Mouse (Mus musculus) adrenal gland, adult 2 months (tissue): ENCODE data around the gene 1700008O03Rik. TPM values are rescaled to one million over a fixed set of nuclear protein-coding genes. Genes with fewer than 3 reads are reported as not detected.

Source experiments
- polyA plus RNA-seq: library from polyadenylated mRNA; depleted of rRNA; stranded (reverse); fragments of >200 nt; gene quantifications from 2 replicates; pipeline ENCODE4 v1.2.3, GENCODE M21; 2012; rRNA removed
- total RNA-seq, 2 experiments: library from RNA; stranded (reverse); gene quantifications; 2 replicates each; pipeline ENCODE4 v1.2.3; 2021

The 1700008O03Rik gene
- total and polyA plus RNA-seq, 3 experiments = 0.66 to 2.3 (median 1.2) TPM

Other genes with a start within 250 kb of the 1700008O03Rik start
- not detected for gene Klk1b16, start 249.1 kb downstream of the 1700008O03Rik start, total RNA-seq
- not detected in 2 replicates for gene Klk1b16, start 249.1 kb downstream of the 1700008O03Rik start, polyA plus RNA-seq
- not detected for gene Klk1b24, start 197.6 kb downstream of the 1700008O03Rik start, total RNA-seq
- not detected in 2 replicates for gene Klk1b24, start 197.6 kb downstream of the 1700008O03Rik start, polyA plus RNA-seq
- gene Klk1b3, start 187.6 kb downstream of the 1700008O03Rik start, total RNA-seq = not detected
- not detected in 2 replicates for gene Klk1b3, start 187.6 kb downstream of the 1700008O03Rik start, polyA plus RNA-seq
- not detected for gene Klk1b4, start 178.4 kb downstream of the 1700008O03Rik start, total RNA-seq
- gene Klk1b4, start 178.4 kb downstream of the 1700008O03Rik start, polyA plus RNA-seq = not detected in 2 replicates
- gene Klk1b5, start 169.9 kb downstream of the 1700008O03Rik start, total RNA-seq = not detected
- not detected in 2 replicates for gene Klk1b5, start 169.9 kb downstream of the 1700008O03Rik start, polyA plus RNA-seq
- gene Klk1, start 160.5 kb downstream of the 1700008O03Rik start, total RNA-seq = not detected
- gene Klk1, start 160.5 kb downstream of the 1700008O03Rik start, polyA plus RNA-seq = 0.46 and 0.67 TPM in 2 replicates
- not detected for gene Gm36864, start 149.6 kb downstream of the 1700008O03Rik start, total RNA-seq
- gene Gm36864, start 149.6 kb downstream of the 1700008O03Rik start, polyA plus RNA-seq = not detected in 2 replicates
- 1 to 10 TPM in 1 of 2 experiments, under 1 TPM in 1; 0.66 to 1.4 TPM for gene 1700028J19Rik, start 139.1 kb downstream of the 1700008O03Rik start, total RNA-seq
- 1.2 and 1.8 TPM in 2 replicates for gene 1700028J19Rik, start 139.1 kb downstream of the 1700008O03Rik start, polyA plus RNA-seq
- gene 2410002F23Rik, start 139.1 kb downstream of the 1700008O03Rik start, total RNA-seq = 10 to 100 TPM; 81.5 to 83.8 TPM
- 195 and 237 TPM in 2 replicates for gene 2410002F23Rik, start 139.1 kb downstream of the 1700008O03Rik start, polyA plus RNA-seq
- not detected for gene Acp4, start 128.4 kb downstream of the 1700008O03Rik start, total RNA-seq
- not detected in 2 replicates for gene Acp4, start 128.4 kb downstream of the 1700008O03Rik start, polyA plus RNA-seq
- not detected for gene Gm15517, start 124.4 kb downstream of the 1700008O03Rik start, total RNA-seq
- not detected in 2 replicates for gene Gm15517, start 124.4 kb downstream of the 1700008O03Rik start, polyA plus RNA-seq
- gene Clec11a, start 78.9 kb downstream of the 1700008O03Rik start, total RNA-seq = 1 to 10 TPM; 4.6 to 5.1 TPM
- gene Clec11a, start 78.9 kb downstream of the 1700008O03Rik start, polyA plus RNA-seq = 11.4 and 13.0 TPM in 2 replicates
- gene Shank1, start 75.6 kb downstream of the 1700008O03Rik start, total RNA-seq = 1 to 10 TPM; 8.0 to 9.1 TPM
- gene Shank1, start 75.6 kb downstream of the 1700008O03Rik start, polyA plus RNA-seq = 2.5 and 2.9 TPM in 2 replicates
- 1 to 10 TPM; 4.8 to 6.2 TPM for gene Syt3, start 1.7 kb downstream of the 1700008O03Rik start, total RNA-seq
- 12.1 and 16.0 TPM in 2 replicates for gene Syt3, start 1.7 kb downstream of the 1700008O03Rik start, polyA plus RNA-seq
- 1 to 10 TPM; 5.1 to 8.5 TPM for gene Lrrc4b, start 43.2 kb upstream of the 1700008O03Rik start, total RNA-seq
- gene Lrrc4b, start 43.2 kb upstream of the 1700008O03Rik start, polyA plus RNA-seq = 10.3 and 16.3 TPM in 2 replicates
- gene Aspdh, start 79.6 kb upstream of the 1700008O03Rik start, total RNA-seq = under 1 TPM in 1 of 2 experiments, not detected in 1; 0.75 TPM
- 0.91 and 2.4 TPM in 2 replicates for gene Aspdh, start 79.6 kb upstream of the 1700008O03Rik start, polyA plus RNA-seq
- 10 to 100 TPM; 51.2 to 61.7 TPM for gene Josd2, start 82.2 kb upstream of the 1700008O03Rik start, total RNA-seq
- gene Josd2, start 82.2 kb upstream of the 1700008O03Rik start, polyA plus RNA-seq = 171 and 179 TPM in 2 replicates
- 100 to 1,000 TPM in 1 of 2 experiments, 10 to 100 TPM in 1; 77.9 to 101 TPM for gene Emc10, start 110.7 kb upstream of the 1700008O03Rik start, total RNA-seq
- gene Emc10, start 110.7 kb upstream of the 1700008O03Rik start, polyA plus RNA-seq = 516 and 555 TPM in 2 replicates
- 1 to 10 TPM; 8.3 to 9.1 TPM for gene Fam71e1, start 110.8 kb upstream of the 1700008O03Rik start, total RNA-seq
- 28.6 and 30.9 TPM in 2 replicates for gene Fam71e1, start 110.8 kb upstream of the 1700008O03Rik start, polyA plus RNA-seq
- under 1 TPM in 1 of 2 experiments, not detected in 1; 0.24 TPM for gene Mybpc2, start 138.8 kb upstream of the 1700008O03Rik start, total RNA-seq
- not detected in 2 replicates for gene Mybpc2, start 138.8 kb upstream of the 1700008O03Rik start, polyA plus RNA-seq
- under 1 TPM; 0.31 to 0.40 TPM for gene Spib, start 146.3 kb upstream of the 1700008O03Rik start, total RNA-seq
- gene Spib, start 146.3 kb upstream of the 1700008O03Rik start, polyA plus RNA-seq = 0.58 and 0.66 TPM in 2 replicates
- gene Pold1, start 163.0 kb upstream of the 1700008O03Rik start, total RNA-seq = 10 to 100 TPM in 1 of 2 experiments, 1 to 10 TPM in 1; 8.0 to 17.3 TPM
- gene Pold1, start 163.0 kb upstream of the 1700008O03Rik start, polyA plus RNA-seq = 27.3 and 31.0 TPM in 2 replicates
- gene Nr1h2, start 168.1 kb upstream of the 1700008O03Rik start, total RNA-seq = 100 to 1,000 TPM; 106 to 125 TPM
- gene Nr1h2, start 168.1 kb upstream of the 1700008O03Rik start, polyA plus RNA-seq = 305 and 306 TPM in 2 replicates
- 1 to 10 TPM in 1 of 2 experiments, under 1 TPM in 1; 0.55 to 1.3 TPM for gene Napsa, start 186.6 kb upstream of the 1700008O03Rik start, total RNA-seq
- 2.2 TPM in 2 replicates for gene Napsa, start 186.6 kb upstream of the 1700008O03Rik start, polyA plus RNA-seq
- gene Kcnc3, start 204.8 kb upstream of the 1700008O03Rik start, total RNA-seq = 1 to 10 TPM; 4.4 to 4.8 TPM
- 7.2 and 8.8 TPM in 2 replicates for gene Kcnc3, start 204.8 kb upstream of the 1700008O03Rik start, polyA plus RNA-seq